Mouse (Mus musculus) kidney, postnatal 4 days (tissue): ENCODE measurements at regions not wholly inside any gene's neighbourhood (a gene's known extent, or its start where the extent isn't known, plus 50 kb on each side); places are given as distances from the start of the nearest gene placed in this dataset.
A peak's percentile ranks its signal among the peaks of the same experiment; 100 is the strongest.
"Not testable (repeated sequence)": the region's sequence is repeated elsewhere in the genome, so short reads cannot be mapped to it uniquely, and the experiment has no call there.

Experiments used
- DNase-seq, 2 experiments: peaks; one replicate each; pipeline ENCODE4 v3.0.0; 2021; ENCODE audit warnings: mixed read lengths in 2 of 2

GRCm38 (mm10) chr3:8310379-8311128, 1299.3 kb downstream of the Zfp704 start:
- DNase-seq, result no peak

- DNase-seq, result no peak
These were observed 1302.6 kb downstream of the Zfp704 start for GRCm38 (mm10) chr3:8307296-8307695.

- no peak for DNase-seq
These were observed 1305.1 kb downstream of the Zfp704 start for GRCm38 (mm10) chr3:8304784-8305183.

- no peak for DNase-seq
These were observed 1316.8 kb downstream of the Zfp704 start for GRCm38 (mm10) chr3:8293036-8293435.

GRCm38 (mm10) chr3:8289558-8289957, 1320.3 kb downstream of the Zfp704 start:
- no peak for DNase-seq

GRCm38 (mm10) chr3:8288437-8288836, 1321.4 kb downstream of the Zfp704 start:
- DNase-seq, result peak; percentile 15 to 33

- no peak for DNase-seq
These were observed 1325.0 kb downstream of the Zfp704 start for GRCm38 (mm10) chr3:8284655-8285428.

GRCm38 (mm10) chr3:8282411-8282810, 1327.5 kb downstream of the Zfp704 start:
- no peak for DNase-seq

- no peak for DNase-seq
These were observed 1333.2 kb downstream of the Zfp704 start for GRCm38 (mm10) chr3:8276661-8277060.

- no peak for DNase-seq
These were observed 1339.0 kb downstream of the Zfp704 start for GRCm38 (mm10) chr3:8270935-8271298.

GRCm38 (mm10) chr3:8270009-8270934, 1339.6 kb downstream of the Zfp704 start:
- no peak for DNase-seq

GRCm38 (mm10) chr3:8265783-8266182, 1344.1 kb downstream of the Zfp704 start:
- no peak for DNase-seq

GRCm38 (mm10) chr3:8264366-8265033, 1345.4 kb downstream of the Zfp704 start:
- no peak for DNase-seq

- no peak for DNase-seq
These were observed 1352.6 kb downstream of the Zfp704 start for GRCm38 (mm10) chr3:8257293-8257692.

GRCm38 (mm10) chr3:8252311-8252710, 1357.6 kb downstream of the Zfp704 start:
- no peak for DNase-seq

GRCm38 (mm10) chr3:8248911-8249310, 1361.0 kb downstream of the Zfp704 start:
- no peak for DNase-seq

- peak; percentile 13 to 30 for DNase-seq
These were observed 1364.1 kb downstream of the Zfp704 start for GRCm38 (mm10) chr3:8245822-8246221.

- peak; percentile 20 to 30 for DNase-seq
These were observed 1364.6 kb downstream of the Zfp704 start for GRCm38 (mm10) chr3:8245195-8245789.

- not testable (repeated sequence) for DNase-seq
These were observed 1365.2 kb downstream of the Zfp704 start for GRCm38 (mm10) chr3:8244526-8245194.

- no peak for DNase-seq
These were observed 1403.1 kb downstream of the Zfp704 start for GRCm38 (mm10) chr3:8206623-8207404.

GRCm38 (mm10) chr3:8163030-8163429, 1446.9 kb downstream of the Zfp704 start:
- no peak for DNase-seq
